Mouse (Mus musculus): ENCODE measurements around the gene Tmod1. TPM values are rescaled to one million over a fixed set of nuclear protein-coding genes. Genes with fewer than 3 reads are reported as not detected.

The Tmod1 gene
- total RNA-seq, 2 experiments from 2014 or later = 23.6 to 25.1 TPM

DNA sequence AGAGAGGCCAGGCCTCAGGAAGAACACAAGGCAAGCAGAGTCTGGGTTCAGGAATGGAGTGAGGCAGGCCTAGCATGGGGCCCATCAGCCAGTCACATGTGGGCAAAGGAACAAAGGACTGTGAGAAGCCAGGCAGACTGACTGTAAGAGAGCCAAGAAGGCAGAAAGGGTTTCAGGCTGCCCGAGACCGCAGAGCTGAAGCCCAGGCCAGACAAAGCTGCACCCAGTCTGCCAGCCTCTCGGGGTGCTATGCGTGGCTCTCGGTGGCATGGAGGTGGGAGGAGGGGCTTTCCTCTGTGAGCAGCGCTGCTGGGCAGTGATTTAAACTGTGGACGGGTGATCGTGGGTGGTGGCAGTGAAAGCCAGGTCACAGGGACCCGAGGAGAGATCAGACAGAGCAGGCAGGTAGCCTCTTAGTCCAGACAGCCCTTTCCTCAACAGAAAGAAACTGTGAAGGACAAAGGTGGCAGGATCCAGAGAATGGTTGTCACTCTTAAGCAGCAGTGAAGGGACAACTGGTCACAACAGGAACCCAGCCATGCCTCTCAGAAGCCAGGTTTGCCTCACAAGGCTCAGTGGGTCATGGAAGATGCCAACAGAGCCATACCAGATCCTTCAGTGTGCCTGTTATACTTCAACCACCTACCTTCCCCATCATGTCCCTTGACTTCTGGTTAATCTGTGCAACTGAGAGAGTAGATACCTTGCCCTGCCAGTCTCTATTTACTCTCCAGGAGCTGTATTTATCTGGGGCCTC lies 45.9 kb downstream of the Tmod1 start:
- no peak for DNase-seq (ENCODE audit: low spot score in 2 of 2)

GRCm38 (mm10) chr4:46085223-46085811 lies 46.6 kb downstream of the Tmod1 start:
- no peak for DNase-seq (ENCODE audit: low spot score in 2 of 2)
- intact Hi-C loops (cut with DNase I) = loop anchor here (2.0 kb wide), 1 partner anchor 17 kb away; no protein-coding TSS in a partner anchor

More for the DNA sequence above, 45.9 kb downstream of the Tmod1 start:
- intact Hi-C loops (cut with DNase I) = loop anchor here (2.0 kb wide), 1 partner anchor 16 kb away; no protein-coding TSS in a partner anchor

DNA sequence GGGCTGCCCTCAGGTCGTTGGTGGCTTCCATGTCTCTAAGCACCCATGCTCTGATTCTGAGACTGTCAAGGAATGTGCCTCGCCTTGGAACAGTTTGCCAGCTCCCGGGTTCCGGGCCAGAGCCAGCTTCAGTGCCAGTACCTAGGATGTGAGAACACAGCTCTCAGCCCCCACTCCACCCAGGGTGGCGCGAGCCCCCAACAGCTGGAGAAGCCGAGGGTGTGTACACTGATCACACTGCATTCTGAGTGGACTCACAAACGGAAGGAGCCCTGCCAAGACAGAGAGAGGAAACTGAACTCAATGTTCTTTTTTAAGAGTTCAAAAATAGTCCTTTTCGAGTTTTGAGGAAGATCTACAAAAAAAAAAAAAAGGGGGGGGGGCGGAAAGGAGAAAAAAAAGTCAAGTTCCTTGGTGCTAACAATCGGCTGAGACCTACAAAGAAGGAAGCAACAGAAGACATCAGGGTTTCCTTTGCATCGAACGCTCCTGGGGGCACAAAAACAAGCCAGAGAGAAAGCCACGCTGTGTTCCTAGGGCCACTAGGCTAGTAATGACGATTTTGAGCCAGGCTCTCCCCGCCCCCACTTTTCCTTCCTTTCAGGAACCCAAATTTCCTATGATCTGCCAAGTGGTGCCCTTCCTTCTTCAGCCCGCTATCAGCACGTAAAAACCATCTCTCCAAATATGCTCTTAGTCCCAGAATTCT lies 48.1 kb downstream of the Tmod1 start:
- intact Hi-C loops (cut with DNase I) = loop anchor here (2.0 kb wide), 1 partner anchor 26 kb away; no protein-coding TSS in a partner anchor
- peak; percentile 69 to 91 for DNase-seq (ENCODE audit: low spot score in 2 of 2)

DNA sequence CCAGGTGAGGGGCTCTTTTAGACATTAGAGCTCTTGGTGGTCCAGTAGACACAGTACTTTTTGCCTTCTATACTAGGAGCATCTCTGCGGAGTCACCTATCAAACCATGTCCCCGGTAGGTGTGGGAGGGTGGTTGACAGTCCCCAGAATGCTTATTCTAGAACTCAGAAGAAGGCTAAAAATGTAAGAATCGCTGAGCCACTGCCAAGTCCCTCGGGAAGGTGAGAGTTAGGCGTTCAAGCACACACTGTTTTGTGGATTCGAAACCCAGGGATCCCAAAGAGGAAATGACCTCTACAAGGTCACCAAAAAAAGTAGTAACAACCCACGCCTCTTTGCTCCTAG lies 48.7 kb downstream of the Tmod1 start:
- intact Hi-C loops (cut with DNase I) = loop anchor here (2.0 kb wide), 1 partner anchor 27 kb away; no protein-coding TSS in a partner anchor
- peak; percentile 74 to 83 for DNase-seq (ENCODE audit: low spot score in 2 of 2)

GRCm38 (mm10) chr4:46087852-46088251 lies 49.1 kb downstream of the Tmod1 start:
- DNase-seq (ENCODE audit: low spot score in 2 of 2) = peak; percentile 82 to 89
- intact Hi-C loops (cut with DNase I) = loop anchor here (2.0 kb wide), 1 partner anchor 27 kb away; no protein-coding TSS in a partner anchor

DNA sequence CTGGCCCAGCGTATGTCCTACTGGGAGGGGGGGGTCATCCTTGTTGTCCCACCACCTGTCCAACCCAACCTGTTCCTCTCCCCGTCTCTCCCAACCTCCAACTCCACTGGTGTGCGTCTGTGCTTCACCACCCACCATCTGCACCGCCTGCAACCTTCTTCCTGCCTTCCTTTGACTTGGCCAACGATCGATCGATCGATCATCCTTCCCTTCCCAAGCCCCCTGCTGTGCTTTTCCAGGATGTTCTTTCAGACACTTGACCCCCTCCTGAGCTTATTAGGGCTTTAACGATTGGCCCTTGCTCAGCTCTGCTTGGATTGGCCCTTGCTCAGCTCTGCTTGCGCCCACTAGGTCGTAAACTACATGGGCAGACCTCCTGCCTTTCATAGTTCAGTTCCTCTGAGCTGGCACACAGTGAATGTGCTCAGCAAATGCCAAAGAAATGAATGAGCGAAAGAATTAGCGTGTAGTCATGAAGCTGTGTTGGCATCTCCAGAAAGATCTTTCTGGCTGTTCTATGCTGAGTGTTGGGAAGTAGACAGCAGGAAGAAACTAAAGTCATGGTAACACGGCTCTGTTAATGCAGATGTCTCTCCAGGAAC lies 50.9 kb downstream of the Tmod1 start:
- intact Hi-C loops (cut with DNase I) = no loop called here

DNA sequence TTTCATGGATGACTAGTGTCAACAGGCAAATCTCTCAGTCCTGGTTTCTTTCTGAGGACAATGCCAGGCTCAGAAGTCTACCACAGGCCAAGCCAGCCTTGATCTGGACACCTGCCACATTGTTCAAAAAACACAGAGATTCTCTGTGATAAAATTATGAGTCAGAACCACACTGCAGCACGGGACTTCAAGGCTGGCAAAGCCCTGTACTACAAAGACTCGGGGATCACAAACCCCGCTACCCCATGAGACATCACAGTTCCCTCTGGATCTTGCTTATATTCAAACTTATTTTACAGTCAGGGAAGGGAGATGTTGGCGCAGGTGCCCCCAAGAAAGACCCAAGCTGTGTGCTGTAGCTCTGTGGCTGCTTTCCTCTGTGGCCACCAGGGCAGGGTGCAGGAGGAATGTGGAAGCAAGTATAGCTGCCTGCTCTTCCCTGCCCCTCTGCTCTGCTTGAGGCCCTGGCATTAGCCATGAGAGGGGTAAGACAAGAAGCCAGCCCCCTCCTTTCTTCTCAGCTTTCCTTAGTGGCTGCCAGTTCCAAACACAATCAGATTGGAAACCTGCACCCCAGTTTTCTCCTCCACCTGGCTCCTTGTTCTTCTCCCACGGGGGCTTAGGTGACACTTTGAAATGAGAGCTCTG lies 53.8 kb downstream of the Tmod1 start:
- intact Hi-C loops (cut with DNase I) = no loop called here

More for the DNA sequence above, 50.9 kb downstream of the Tmod1 start:
- no peak for DNase-seq (ENCODE audit: low spot score in 2 of 2)

GRCm38 (mm10) chr4:46094916-46095825 lies 56.4 kb downstream of the Tmod1 start:
- intact Hi-C loops (cut with DNase I) = no loop called here
- DNase-seq (ENCODE audit: low spot score in 2 of 2) = no peak

More for the DNA sequence above, 53.8 kb downstream of the Tmod1 start:
- peak in 1 of 2 experiments; percentile 42 for DNase-seq (ENCODE audit: low spot score in 2 of 2)

DNA sequence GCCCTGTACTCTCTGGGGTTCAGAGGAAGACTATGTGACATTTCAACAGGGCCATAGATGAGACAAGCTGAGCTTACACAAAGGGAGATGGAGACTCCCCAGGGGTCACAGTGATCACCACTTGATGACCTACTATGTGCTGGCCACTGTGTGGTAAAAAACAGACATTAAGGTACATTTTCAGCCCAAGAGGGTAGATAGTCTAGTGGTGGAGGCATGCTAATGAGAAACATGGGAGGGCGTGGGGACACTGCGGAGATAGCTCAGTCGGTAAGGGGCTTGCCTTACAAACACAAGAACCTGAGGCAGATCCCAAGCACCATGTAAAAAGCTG lies 57.1 kb downstream of the Tmod1 start:
- intact Hi-C loops (cut with DNase I) = no loop called here
- DNase-seq (ENCODE audit: low spot score in 2 of 2) = no peak

DNA sequence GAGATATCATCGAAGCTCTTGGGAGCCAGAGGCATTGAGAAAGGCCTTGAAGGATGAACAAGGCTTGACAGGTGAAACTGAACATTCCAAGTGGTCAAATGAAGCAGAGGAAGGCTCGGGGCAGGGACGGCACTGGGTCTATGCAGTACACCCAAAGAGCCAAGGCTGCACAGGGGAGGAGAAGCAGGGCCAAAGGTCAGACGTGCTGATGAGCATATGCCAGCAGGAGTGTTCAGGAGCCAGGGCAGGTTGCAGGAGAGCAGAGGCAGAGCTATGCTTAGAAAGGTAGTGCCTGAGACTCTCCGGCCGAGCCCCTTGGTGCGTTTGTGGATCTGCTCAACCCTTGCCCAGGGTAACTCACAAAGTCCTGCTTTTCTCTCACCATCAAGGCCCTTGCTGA lies 57.8 kb downstream of the Tmod1 start:
- intact Hi-C loops (cut with DNase I) = no loop called here
- no peak for DNase-seq (ENCODE audit: low spot score in 2 of 2)

- intact Hi-C loops (cut with DNase I) = no loop called here
- DNase-seq (ENCODE audit: low spot score in 2 of 2) = no peak
Measured at GRCm38 (mm10) chr4:46097591-46097990, 58.9 kb downstream of the Tmod1 start.

DNA sequence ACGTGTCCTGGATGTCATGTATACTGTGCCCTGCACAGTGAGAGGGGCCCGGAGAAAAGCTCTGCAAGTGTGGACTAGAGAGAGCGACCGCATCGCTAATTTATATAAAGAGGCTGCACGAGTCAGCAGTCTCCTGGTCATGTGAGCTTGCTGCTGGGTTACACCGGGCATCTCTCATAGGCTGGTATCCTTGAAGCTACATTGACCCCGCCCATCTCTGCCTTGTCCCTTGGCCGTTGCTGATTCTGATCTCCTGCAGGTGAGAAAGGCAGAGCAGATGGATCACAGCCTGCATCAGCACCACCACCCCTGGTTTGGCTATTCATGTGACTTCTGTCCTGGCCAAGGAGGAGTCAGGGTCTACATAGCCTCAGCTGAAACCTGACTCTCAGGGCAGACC lies 60.4 kb downstream of the Tmod1 start:
- DNase-seq (ENCODE audit: low spot score in 2 of 2) = no peak
- intact Hi-C loops (cut with DNase I) = no loop called here

DNA sequence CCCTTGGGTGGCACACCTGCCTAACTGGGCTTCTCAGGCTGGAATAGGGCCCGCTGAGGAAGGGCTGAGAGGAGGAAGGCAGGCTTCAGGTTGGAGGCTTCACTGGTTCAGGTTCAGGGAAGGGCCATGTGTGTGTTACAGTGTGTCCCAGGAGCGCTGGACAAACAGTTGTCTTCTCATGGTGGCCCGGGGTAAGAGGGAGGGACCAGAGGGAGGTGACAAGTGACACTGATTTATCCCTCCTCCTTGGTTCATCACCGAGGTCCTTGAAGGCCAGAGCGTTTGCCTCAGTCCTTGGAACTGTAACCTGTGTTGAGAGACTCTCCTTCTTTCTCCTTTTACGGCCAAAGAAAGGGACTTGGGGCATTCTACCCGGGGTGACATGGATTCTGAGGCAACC lies 61.8 kb downstream of the Tmod1 start:
- intact Hi-C loops (cut with DNase I) = loop anchor here (5.0 kb wide), 1 partner anchor 33 kb away; no protein-coding TSS in a partner anchor
- no peak for DNase-seq (ENCODE audit: low spot score in 2 of 2)

- intact Hi-C loops (cut with DNase I) = loop anchor here (5.0 kb wide), 1 partner anchor 34 kb away; no protein-coding TSS in a partner anchor
- no peak for DNase-seq (ENCODE audit: low spot score in 2 of 2)
Measured at GRCm38 (mm10) chr4:46101211-46101711, 62.5 kb downstream of the Tmod1 start.

DNA sequence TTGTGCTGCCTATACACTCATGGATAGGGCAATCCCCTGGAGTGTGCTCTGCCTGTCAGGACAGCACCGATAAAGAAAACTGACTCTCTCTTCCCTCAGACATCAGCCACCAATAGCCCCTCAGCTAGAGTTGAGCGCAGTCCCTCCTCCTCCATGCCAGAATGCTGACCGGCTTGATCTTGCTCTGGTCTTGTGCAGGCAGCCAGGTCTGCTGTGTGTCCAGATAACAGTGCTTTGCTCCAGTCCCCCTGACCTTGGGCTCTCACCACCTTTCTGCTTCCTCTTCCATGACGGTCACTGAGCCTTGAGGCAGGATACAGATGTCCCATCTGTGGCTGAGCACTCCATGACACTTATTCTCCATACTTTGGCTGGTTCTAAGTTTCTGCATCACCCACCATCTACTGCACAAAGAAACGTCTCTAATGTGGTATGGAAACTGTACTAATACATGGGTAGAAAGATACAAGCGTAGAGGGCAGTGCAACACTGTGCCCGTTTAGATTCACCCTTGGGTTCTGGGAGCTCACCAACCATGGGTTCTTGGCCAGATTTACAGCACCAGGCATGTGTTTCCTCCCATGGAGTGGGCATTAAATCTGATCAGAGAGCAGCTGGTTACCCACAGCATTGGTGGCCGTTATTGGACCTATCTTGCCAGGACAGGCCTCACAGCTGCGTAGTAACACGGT lies 63.5 kb downstream of the Tmod1 start:
- no peak for DNase-seq (ENCODE audit: low spot score in 2 of 2)
- intact Hi-C loops (cut with DNase I) = loop anchor here (5.0 kb wide), 1 partner anchor 35 kb away; no protein-coding TSS in a partner anchor

- DNase-seq (ENCODE audit: low spot score in 2 of 2) = no peak
- intact Hi-C loops (cut with DNase I) = no loop called here
Measured at GRCm38 (mm10) chr4:46110084-46110483, 71.3 kb downstream of the Tmod1 start.

GRCm38 (mm10) chr4:46111361-46111760 lies 72.6 kb downstream of the Tmod1 start:
- DNase-seq (ENCODE audit: low spot score in 2 of 2) = no peak
- intact Hi-C loops (cut with DNase I) = no loop called here

Measured in left cerebral cortex, postnatal 14 days (tissue).